Mouse (Mus musculus): ENCODE data around the gene Gm2310.

DNA sequence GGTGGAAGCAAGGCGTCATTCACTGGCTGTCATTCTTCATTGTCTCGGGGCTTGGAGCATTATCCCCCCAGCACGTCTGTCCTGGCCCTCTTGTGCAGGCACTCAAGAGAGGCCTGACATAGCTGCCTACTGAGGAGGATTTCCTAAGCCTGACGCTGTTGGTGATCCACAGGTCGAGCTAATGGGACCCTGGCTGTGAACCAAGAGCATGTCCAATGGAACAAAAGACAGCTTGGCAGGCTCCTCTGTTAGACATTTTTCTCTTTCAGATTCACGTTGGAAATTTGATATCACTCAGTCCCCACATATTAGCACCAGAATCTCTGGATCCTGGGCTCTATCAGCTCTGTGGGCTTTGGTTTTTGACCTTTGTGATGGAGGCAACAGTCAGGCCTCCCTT is 45.7 kb upstream of the Gm2310 start:
- no peak for TF ChIP-seq POLR2A (IDR thresholded peaks at IDR 0.05; ENCODE audit: low read depth, low read length)
- no peak for TF ChIP-seq CTCF (IDR thresholded peaks at IDR 0.05; ENCODE audit: borderline replicate concordance, insufficient read depth, low read length)
